Mouse (Mus musculus): ENCODE measurements around the gene Vgll4.

- TF ChIP-seq CTCF (IDR thresholded peaks at IDR 0.05; ENCODE audit: low read depth) (no peak), EP300 (IDR thresholded peaks at IDR 0.05; ENCODE audit: low read depth) (no peak)
These were observed 44.6 kb downstream of the Vgll4 start for GRCm38 (mm10) chr6:114925196-114925595.

Measured in liver, embryonic 14.5 days (tissue).